Mouse (Mus musculus): Measurements from ENCODE around the gene Adarb1. TPM values are rescaled to one million over a fixed set of nuclear protein-coding genes. Genes with fewer than 3 reads are reported as not detected.
A peak's percentile ranks its signal among the peaks of the same experiment; 100 is the strongest.

Adarb1 gene
- polyA plus RNA-seq, 1 experiment = 134 TPM

DNA sequence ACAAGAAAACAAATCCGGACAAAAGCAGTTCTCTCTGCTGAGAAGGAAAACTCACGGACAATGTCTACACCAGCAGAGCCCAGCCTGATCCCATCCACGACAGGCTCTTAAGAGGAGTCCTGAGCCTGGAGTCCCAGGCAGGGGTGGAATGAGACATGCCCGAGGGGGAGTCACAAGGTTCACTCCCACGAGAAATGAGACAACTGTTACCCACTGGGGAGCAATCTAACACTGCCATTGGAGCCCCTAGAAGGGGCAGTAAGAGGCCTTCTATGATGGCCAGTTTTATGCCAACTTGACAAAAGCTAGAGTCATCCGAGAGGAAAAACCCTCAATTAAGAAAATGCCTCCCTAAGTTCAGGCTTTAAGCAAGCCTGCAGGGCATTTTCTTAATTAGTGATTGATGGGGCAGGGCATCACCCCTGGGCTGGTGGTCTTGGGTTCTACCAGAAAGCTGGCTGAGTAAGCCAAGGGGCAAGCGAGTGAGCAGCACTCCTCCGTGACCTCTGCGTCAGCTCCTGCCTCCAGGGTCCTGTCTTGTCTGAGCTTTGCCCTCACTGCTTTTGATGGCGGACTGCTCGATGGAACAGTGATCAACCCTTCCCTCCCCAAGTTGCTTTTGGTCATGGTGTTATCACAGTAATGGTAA lies 88.5 kb downstream of the Adarb1 start:
- no peak for DNase-seq (ENCODE audit: extremely low spot score in 1 of 2, low spot score in 1 of 2)

GRCm38 (mm10) chr10:77324716-77325115 lies 93.4 kb downstream of the Adarb1 start:
- DNase-seq (ENCODE audit: extremely low spot score in 1 of 2, low spot score in 1 of 2) = peak in 1 of 2 experiments; percentile 63

GRCm38 (mm10) chr10:77321611-77322010 lies 96.5 kb downstream of the Adarb1 start:
- DNase-seq (ENCODE audit: extremely low spot score in 1 of 2, low spot score in 1 of 2) = no peak

GRCm38 (mm10) chr10:77321001-77321400 lies 97.1 kb downstream of the Adarb1 start:
- no peak for DNase-seq (ENCODE audit: extremely low spot score in 1 of 2, low spot score in 1 of 2)

- DNase-seq (ENCODE audit: extremely low spot score in 1 of 2, low spot score in 1 of 2) = peak; percentile 82 to 87
These were observed 102.4 kb downstream of the Adarb1 start for GRCm38 (mm10) chr10:77315682-77316081.

DNA sequence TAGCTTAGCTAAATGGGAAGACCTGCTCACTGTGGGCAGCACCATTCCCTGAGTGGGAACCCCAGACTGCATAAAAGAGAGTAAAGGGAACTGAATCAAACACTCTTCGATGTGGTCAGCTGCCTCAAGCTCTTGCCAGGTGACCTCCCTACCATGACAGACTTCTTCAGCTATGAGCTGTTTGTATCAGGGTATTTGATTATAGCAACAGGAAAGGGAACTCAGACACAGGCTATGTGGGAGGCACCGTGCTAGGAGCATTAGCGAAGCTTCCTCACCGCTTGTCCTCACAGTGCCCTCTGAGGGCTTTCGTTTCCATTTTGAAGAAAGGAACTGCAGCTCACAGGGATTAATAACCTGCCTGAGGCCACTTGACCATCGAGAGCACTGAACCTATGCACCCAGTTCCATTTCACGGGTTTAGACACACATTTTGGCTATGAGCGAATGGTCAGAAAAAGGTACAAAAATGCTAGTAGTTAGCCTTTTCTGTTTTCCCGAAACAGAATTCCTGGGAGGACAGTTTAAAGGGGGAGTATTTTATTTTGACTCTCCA lies 103.3 kb downstream of the Adarb1 start:
- DNase-seq (ENCODE audit: extremely low spot score in 1 of 2, low spot score in 1 of 2) = no peak

DNA sequence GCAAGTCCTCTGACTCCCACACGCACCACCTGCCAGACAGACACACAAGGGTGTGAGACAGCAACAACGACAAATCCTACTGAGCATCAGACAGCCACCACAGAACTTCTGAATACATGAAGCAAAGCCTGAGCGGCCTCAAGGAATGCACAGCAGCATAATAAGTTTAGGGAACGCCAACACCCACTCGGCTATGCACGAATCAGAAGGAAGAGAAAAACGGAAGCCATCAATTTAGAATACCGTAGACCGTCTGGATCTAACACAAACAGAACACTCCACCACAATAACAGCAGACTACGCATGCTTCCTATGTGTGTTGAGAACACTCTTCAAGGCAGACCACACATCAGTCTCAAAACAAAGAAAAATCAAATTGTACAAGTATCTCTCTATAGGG lies 109.1 kb downstream of the Adarb1 start:
- no peak for DNase-seq (ENCODE audit: extremely low spot score in 1 of 2, low spot score in 1 of 2)

- DNase-seq (ENCODE audit: extremely low spot score in 1 of 2, low spot score in 1 of 2) = no peak
These were observed 112.3 kb downstream of the Adarb1 start for GRCm38 (mm10) chr10:77305766-77306165.

DNA sequence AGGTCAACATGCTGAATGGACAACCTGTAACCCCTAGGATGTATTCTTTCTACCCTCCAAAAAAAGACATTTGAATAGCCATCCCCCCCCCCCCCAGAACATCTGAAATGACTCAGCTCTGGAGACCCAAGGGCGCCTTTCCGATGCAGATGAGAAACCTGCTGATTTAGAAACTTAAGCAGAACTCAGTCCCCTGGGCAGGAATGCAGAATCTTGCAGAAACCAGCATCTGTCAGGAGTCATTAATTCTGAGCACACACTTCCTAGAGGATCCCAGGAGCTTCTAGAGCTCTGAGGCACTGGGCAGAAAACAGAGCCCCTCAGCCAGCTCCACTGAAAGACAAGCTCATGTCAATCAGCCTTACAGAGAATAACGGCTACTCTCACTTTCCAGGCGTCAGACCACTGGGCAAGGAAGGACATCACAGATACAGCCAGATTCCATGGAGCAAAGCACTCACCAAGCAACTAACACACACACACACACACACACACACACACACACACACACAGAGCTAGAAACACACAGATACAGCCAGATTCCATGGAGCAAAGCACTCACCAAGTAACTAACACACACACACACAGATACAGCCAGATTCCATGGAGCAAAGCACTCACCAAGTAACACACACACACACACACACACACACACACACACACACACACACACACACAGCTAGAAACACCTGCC lies 113.1 kb downstream of the Adarb1 start:
- DNase-seq (ENCODE audit: extremely low spot score in 1 of 2, low spot score in 1 of 2) = no peak

DNA sequence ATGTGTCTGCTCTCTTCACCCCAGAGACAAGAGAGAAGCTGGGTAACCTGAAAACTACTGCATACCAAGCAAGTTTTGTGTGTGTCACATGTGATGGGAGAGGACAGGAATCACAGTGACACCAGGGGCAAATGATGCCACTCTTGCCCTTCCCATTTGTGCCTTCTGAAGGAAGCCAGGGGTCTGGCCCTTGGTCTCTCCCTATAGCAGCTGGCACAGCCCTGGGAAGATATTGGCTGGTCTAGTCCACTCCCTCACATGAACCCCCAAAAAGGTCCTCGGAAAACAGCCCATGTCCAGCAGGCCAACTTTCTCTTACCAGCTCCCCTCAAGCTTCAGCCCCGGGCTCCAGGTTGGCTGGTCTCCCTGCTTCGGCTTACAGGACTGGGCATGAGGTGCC lies 113.7 kb downstream of the Adarb1 start:
- no peak for DNase-seq (ENCODE audit: extremely low spot score in 1 of 2, low spot score in 1 of 2)

GRCm38 (mm10) chr10:77300934-77301297 lies 117.2 kb downstream of the Adarb1 start:
- DNase-seq (ENCODE audit: extremely low spot score in 1 of 2, low spot score in 1 of 2) = no peak

DNA sequence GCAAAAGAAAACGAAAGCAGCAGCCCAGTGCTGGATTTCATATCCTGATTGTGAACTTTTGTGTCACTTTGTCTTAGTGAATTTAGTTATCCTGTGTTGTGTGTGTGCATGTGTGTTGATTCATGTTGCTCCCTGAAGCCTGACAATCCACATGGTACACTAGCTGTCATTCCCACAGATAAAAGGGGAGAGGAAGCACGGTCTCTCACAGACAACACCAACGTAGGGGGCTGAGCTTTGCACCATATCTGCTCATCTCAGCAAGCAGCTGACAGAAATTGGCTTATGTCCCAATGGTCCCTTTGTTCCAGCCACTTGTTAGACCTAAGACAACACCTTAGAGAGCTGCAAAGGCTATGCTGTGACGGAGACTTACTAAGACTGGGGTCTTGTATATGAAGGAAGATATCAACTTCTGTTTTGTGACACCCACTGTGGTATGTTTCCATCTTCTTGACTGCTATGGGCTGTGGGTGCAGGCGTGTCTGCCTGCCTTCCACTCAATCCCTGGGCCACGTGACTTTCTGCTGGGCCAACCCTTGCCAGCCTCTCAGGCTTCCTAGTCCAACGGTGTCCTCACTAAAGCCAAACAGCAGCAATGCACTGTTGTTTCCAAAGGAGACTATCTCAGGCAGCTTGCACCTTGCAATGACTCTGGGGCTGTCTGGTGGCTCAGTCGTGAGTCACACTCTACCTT lies 117.7 kb downstream of the Adarb1 start:
- no peak for DNase-seq (ENCODE audit: extremely low spot score in 1 of 2, low spot score in 1 of 2)

DNA sequence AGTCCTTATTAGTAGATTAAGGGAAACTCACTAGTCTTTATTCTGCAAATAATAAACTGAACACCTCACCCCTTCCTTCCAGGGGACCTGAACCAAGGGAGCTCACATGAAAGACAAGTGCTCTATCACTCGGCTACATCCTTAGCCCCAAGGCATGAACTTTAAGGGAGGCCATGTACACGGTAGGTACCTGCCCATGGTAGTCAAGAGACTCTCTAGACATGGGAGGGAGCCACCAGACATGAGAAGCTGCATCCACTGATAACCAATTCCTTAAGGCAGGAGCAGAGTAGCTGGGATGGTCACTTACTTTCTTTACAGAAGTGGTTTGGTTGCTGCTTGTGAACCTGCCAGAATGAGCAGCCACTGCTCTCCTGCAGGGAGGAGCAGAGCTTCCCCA lies 118.9 kb downstream of the Adarb1 start:
- DNase-seq (ENCODE audit: extremely low spot score in 1 of 2, low spot score in 1 of 2) = no peak

DNA sequence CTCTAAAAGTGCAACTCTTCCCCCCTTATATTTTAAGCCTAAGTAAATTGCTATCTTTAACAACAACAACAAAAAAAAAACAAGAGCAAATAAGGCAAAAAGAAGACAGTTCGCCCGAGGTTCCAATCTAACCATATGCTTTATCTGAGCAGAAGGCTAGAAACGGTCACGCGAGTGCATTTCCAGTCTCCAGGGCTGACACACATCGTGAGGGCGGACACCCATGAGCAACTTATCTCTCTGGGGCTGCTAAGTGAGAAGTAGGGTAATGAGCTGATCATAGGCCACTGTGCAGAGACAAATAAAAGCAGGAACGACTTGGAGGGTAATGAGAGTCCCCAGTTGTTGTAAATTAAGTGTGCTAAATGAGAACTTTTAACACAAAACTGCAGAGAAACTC lies 119.4 kb downstream of the Adarb1 start:
- DNase-seq (ENCODE audit: extremely low spot score in 1 of 2, low spot score in 1 of 2) = no peak

- peak in 1 of 2 experiments; percentile 26 for DNase-seq (ENCODE audit: extremely low spot score in 1 of 2, low spot score in 1 of 2)
These were observed 123.4 kb downstream of the Adarb1 start for GRCm38 (mm10) chr10:77294691-77295090.

GRCm38 (mm10) chr10:77290624-77291366 lies 127.3 kb downstream of the Adarb1 start:
- no peak for DNase-seq (ENCODE audit: extremely low spot score in 1 of 2, low spot score in 1 of 2)

- DNase-seq (ENCODE audit: extremely low spot score in 1 of 2, low spot score in 1 of 2) = no peak
These were observed 128.5 kb downstream of the Adarb1 start for GRCm38 (mm10) chr10:77289559-77289958.

DNA sequence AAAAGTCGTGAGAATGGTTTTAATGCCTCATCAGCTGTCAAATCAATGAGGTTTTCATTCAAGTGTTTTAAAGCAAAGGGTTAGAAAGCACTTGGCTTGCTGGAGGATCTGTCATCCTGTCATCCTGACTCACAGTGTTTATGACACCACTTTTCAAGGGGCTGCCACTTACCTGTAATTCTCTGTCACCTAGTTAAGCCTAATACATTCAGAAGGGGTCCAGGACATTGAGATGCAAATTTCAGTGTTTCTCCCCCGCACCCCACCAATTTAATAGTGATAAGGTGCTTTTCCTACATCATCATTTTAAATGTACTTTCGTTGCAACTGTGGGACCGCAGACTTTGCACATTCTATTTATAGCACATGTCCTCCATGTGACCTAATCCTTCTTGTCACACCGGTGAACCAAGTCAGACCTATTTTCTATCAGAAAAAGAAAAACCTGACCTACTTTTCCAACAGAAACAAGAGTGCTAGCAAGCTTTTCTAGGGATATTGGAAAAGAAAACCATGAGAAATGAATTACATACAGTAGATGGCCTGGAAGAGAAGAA lies 129.4 kb downstream of the Adarb1 start:
- peak in 1 of 2 experiments; percentile 20 for DNase-seq (ENCODE audit: extremely low spot score in 1 of 2, low spot score in 1 of 2)

- DNase-seq (ENCODE audit: extremely low spot score in 1 of 2, low spot score in 1 of 2) = peak in 1 of 2 experiments; percentile 33
These were observed 130.4 kb downstream of the Adarb1 start for GRCm38 (mm10) chr10:77287626-77288025.

GRCm38 (mm10) chr10:77284832-77285231 lies 133.2 kb downstream of the Adarb1 start:
- no peak for DNase-seq (ENCODE audit: extremely low spot score in 1 of 2, low spot score in 1 of 2)

All from frontal cortex, adult 2 months (tissue).